Mouse (Mus musculus) urinary bladder, adult 18-20 months (tissue): Measurements from ENCODE around the gene Dpp6.
"Not testable (repeated sequence)": the region's sequence is repeated elsewhere in the genome, so short reads cannot be mapped to it uniquely, and the experiment has no call there.

Experiments used
- DNase-seq, 2 experiments: peaks; one replicate each; pipeline ENCODE4 v3.0.0; 2022; ENCODE audit warnings: low spot score in 2 of 2, mixed read lengths in 2 of 2

The Dpp6 gene

DNA sequence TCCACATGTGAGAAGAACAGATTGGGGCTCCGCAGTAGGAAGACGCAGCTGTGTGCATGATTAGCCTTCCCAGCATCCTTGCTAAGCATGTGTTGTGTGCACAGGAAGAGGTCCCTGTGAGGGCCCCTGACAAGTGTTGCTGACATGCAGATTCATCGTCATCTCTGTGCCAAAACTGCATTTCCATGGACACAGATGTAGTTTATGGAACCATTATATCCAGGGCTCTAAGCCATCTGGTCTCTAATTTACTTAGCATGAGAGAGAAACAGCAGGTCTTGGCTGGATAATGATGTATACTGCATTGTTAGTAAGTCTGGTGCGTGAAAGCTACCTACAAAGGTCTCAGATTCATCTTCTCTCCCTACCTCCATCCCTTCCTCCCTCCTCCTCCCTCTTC, 673.9 kb downstream of the Dpp6 start:
- DNase-seq: no peak

DNA sequence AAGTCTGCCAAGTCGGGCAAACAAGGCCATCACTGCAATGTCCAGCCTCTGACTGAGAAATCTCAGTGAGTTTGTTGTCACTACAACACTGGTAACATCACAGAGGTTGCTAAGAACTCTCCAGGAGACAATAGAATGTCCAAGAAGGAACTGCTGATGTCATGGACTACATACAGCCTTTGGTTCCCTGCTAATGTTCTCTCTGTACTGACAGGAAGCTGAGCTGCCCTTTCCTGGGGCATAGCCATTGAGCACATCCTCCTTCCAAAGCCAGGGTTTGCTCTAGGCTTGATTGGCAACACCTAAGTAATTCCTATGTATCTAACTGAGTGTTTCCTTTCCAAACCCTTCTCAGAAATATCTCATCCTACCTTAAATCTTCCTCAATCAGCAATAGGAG, 684.3 kb downstream of the Dpp6 start, which contains the start of gene Speer4b:
Gene Speer4b, minus strand, starts transcription at position 101 of the 400 bp plus-strand sequence.
- not testable (repeated sequence) for DNase-seq

DNA sequence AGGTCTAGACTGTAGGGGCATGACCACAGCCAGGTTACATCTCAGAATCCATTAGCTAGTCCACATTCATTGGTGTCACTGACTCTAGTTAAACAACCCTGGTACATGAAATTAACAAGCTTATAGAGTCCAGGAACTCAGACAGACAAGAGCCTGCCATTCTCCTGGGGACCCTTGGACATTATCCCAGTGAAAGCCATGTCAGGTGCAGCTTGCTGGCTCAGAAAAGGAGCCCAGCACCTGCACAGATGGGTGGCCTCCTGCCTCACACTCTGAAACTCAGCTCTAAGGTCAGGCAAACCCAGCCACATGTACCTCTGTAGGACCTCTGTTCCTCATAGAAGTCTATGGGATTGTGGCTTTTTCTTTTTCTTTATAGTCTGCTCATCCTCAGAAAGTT, 701.7 kb downstream of the Dpp6 start:
- no peak for DNase-seq

DNA sequence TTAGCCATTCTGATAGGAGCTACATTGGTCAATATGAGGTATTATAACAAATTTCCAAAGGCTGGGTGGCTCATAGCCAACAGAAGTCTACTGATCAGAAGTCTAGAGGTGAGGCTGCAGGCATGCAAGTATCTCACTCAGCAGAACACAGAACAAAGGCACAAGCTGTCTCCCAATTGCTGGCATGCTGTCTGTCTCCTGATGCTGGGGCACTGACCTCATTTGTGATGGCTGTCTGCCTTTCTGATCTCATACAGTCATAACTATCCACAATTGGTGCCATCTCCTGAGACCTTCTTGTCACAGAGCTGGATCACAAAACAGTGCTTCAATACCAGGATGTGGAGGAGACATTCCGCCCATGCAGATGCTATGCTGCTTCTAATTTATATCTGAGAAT, 709.9 kb downstream of the Dpp6 start:
- no peak for DNase-seq

DNA sequence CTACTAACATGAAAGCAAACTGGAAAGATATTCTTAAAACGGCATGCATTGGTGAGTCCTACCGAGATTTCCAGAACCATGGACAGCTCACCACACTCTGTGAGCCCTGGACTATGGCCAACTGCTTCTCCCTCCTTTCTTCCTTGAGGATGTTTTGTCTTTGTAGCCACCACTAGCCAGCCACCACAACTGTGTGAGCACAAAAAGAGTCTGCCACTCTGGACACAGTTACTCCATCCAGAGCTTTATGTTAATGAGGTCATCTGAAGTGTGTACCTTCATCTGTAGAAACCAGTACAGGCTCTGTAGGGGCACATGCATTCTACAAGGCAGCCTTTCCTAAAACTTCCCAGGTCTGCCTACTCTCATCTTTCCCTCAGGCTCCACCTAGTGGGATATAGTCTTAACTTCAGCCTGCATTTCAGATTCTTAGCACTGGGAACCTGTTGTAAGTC, 727.8 kb downstream of the Dpp6 start:
- peak in 1 of 2 experiments; percentile 1 for DNase-seq

DNA sequence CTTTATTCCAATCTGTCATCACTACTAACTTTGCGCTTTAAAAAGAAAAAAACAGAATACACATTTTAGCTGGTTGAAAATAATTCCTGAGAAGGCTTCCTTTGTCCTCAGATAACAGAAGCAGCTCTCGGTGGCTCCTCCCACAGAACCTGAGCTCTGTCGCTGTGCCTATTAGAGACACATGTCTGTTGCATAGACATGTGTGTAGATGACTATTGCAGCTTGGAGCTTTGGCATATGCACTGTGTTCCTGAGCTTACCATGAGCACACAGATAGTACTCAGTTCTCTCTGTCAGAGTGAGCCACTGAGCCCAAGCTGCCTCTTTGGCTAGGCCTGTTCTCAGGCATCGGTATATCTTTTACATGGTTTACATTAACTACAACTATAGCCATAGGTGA, 732.3 kb downstream of the Dpp6 start:
- no peak for DNase-seq

DNA sequence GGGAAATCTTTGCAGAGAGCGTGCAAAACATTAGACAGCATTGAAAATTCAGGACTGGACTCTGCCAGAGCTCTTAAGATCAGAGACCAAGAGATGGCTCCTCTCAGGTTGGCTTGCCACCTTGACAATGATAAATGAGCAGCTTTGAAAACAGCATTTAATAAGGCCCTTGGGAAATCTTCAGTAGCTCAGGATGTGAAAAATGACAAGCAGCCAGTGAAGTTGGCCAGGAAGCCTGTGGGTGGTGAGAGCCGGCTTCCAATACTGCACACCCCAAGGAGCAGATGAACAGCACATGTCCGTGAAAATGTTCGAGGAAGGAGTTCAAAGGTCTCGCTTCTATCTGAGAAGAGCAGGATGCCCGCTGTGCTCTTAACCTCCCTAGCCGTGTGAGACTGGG, 748.7 kb downstream of the Dpp6 start:
- DNase-seq: no peak

DNA sequence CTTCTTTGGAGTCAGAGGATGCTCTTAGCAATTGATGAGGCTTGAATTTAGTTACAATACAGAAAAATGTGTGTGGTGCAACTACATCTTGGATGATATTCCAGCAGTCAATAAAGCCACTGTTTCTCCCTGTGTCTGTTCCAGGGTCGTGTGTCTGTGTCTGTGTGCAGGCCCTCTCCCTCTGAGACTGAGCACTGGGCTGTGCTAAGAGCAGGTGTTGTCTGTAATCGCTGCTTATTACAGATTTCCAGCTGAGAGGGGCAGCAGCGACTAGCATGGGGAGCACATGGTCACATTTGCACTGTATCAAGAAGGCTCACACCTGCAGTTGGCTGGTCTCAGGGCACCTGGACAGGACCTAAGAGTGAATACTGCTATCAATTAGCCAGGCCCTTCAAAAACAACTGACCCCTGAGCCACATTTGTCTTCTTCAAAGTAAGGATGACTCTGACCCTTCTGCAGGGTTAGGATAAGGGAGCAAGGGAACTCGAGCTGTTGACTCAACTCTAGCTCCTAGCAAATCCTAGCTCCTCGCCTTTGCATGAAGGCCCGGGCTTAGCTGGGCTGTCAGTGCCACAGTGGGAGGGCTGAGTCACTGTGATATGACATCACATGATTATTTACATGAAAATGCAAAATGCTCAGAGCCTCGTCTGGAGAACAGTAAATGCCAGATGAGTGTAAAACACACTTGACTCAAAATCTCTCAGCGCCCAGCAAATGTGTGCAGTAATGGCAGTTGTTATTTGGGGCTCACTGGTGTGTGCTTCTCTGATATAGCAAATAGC, 771.2 kb downstream of the Dpp6 start:
- DNase-seq: no peak

DNA sequence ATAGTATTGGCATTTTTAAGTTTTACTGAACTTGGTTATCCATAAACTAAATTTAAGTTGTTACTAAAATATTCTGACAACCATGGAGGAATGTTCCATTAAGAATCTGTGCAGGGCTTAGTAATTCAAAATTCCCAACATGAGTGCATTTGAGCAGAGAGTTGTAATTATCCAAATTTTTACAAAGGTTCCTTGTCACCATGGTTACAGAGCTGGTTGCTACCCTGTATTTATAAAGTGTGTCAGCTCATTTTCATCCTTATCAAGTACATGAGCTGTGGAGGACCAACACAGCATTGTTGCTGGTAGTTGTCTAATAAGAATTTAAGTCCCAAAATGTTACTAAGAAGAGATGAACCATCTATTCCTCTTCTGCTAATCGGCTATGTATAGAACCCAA, 787.1 kb downstream of the Dpp6 start:
- DNase-seq: no peak

DNA sequence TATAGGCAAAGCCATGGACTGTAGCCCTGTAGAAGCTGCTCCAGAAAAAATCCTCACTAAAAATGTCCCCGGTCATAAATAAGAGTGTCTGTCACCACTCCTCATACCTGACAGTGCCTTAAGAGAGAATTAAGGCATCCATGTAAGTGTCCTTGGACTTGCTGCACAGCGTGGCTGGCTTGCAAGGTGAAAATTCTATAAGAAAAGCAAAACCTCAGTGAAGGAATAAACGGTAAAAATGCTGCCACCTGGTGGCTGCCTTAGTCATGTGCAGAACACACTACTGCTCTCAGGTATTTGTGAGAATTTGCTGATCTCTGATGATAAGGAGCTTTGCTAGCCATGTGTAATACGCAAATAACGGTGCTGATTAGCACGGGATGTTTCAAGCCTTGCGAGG, 798.8 kb downstream of the Dpp6 start:
- peak in 1 of 2 experiments; percentile 14 for DNase-seq

DNA sequence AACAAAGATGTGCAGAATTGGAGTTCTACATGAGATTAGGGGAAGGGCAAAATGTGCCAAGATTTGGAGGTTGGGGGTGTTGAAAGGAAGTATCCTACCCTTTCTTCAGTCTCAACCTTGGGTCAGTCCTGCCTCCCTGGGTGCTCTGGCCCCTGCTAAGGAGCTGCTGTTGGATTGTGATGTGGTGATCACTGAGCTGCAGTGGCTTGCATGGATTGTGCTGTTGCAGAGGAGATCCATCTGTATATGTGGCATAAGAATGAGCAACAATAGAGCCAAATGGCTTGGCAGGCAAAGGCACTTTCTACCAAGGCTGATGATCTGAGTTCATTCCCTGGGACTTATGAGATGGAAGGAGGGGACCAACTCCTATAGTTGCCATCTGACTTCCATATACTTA, 804.8 kb downstream of the Dpp6 start:
- no peak for DNase-seq

DNA sequence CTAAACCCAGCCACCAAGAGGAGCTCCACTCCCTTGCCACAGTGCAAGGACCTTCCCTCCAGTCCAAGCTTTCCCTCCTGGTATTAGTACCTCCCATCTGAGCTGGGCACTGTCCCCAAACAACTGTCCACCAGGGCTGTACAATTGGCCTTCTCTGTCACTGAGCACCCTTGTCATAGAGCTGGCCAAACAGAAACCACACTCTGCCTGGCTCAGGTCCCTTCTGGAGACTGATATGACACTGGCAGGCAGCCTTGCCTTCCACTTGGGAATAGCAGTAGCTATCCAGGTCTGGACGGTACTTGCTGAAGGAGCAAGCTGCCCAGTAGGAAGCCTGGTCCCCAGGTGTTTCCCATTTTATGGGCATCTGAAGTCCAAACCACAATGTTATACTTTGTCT, 806.9 kb downstream of the Dpp6 start:
- no peak for DNase-seq

DNA sequence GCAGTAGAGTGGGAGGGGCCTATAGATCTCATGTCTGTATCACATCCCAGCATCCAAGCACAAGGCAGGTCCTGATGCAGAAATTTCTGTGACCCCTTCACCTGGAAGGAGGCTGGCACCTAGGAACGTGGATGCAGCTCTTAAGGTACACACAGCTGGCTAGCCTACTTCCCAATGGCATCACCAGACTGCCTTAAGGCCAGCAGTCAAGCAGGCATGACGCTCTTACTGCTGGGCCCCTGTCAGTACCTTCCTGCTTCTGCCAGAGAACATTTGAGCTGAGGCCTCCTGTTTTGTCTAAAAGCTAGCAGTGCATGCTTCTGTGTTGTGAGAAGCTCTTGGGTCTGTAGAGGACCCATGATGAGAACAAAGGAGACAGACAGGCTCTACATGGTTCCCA, 815.1 kb downstream of the Dpp6 start:
- no peak for DNase-seq

DNA sequence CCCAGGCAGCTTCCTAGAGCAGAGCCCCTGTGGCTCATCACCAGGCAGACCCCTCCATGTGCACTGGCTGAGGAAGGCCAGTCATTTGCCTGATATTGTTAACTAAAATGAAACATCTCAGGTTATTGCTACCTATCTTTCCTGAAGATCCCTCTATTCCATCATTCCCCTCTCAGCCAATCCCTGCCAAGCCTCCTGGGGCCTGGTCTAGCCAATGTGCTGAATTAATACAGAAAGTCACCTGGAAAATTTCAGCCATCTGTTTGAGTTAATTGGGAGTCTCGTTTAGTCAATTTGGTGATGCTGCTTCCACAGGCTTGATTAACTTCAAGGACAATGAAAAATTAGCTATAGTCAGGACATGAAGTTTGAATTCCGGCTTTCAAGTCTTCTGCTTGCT, 818.9 kb downstream of the Dpp6 start:
- no peak for DNase-seq

DNA sequence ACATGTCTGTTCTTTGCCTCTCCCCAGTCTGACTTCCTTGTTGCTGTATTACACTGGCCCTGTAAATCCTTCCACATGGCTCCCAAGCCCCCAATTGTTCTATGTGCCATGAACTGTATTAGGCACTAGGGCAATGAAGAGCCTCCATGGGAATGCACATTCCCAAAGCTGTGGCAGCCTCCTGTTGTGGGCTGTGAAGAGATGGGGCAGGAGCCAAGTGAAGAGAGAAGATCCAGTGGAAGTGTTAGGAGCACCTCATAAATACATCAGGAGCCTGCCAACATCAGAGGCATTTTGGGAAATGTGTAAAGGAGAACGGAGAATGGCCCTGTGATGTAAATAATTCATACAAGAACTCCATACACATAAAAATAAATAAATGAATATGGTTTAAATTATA, 824.9 kb downstream of the Dpp6 start:
- DNase-seq: no peak

DNA sequence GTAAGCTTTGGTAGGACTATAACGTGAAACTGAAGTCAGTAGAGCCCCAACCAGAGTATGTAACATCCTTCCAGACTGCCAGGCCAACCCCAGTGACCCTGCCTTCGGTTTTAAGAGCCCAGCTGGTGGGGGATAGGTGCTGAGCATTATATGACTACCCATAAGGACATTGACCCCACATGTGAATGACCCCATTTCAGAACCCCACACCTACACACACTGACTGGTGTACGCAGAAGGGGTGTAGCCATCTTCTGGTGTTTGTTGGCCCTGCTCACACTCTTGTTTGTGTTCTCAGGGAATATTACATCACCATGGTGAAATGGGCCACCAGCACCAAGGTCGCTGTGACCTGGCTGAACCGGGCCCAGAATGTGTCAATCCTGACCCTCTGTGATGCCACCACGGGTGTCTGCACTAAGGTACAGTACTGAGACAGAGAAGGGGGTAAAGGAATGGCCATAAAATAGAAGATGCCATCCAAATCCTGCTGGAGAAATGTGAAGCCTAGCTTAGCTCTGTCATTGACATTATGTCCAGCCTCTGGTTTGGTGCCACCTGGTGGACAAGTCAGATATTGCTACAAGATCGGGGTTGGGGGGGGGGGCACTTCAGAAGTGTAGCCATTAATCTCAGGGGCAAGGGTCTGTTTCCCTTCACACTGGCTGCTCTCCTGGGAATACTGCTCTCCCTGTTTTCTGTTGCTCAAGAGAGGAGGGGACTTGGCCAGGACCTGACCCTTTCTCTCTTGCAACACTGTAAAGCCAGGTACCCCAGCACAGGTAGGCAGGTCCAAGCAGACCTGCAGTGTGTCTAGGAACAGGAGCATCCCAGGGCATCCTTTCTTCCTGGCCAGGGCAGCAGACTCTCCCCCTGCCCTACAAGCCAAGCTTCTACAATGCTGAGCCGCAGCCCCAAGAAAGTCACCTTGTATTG, 835.1 kb downstream of the Dpp6 start:
- DNase-seq: no peak

DNA sequence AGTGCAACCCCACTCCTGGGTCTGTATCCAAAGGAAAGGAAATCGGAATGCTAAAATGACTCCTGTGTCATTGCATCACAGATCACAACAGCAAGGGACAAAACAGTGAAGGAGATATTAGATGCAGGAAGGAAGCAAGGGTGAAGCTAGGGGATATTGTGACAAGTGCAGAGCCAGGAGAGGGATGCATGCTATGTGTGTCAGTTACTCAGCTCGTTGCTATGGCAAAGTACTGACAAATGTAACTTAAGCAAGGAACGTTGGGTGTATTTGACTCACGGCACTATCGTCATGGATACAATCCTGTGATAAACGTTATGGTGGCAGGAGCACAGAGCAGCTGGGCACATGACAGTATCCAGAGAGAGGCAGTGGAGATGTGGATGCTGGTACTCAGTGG, 839.1 kb downstream of the Dpp6 start:
- DNase-seq: no peak

DNA sequence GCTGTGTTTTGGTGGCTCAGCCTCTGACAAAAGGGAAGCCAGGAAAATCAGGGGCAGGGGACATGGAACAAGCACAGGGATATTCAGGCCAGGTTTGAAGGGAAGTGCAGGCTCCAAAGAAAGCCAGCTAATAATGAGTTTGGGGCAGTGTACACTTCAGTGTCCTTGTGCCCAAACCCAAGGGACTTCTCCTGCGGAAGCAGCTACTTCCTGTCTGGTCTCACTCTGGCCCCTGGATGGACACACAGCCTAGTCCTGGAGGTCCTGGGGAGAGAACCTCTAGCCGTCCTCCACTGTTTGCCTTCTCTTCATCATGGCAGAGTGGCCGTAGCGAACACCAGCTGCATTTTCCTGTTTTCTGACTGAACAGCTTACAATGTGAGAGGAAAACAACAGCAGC, 840.7 kb downstream of the Dpp6 start:
- DNase-seq: no peak

DNA sequence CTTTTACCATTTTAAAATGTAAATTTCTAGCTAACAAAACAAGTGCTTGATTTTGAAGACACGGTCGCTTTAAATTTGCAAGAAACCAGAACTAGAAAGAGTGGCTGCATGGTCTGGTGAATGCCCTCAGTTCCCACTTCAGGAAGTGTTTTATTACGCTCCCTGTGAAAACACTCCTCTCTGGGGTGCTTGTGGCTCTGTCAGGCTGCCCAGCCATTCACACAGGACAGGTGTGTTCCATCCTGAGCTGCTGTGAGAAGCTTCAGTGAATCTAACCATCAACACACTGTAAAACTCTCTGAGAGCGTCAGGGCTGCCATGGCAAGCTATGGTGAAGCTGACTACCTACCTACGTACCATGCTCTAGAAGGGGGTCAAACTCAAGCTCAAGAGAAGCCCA, 841.2 kb downstream of the Dpp6 start:
- no peak for DNase-seq

DNA sequence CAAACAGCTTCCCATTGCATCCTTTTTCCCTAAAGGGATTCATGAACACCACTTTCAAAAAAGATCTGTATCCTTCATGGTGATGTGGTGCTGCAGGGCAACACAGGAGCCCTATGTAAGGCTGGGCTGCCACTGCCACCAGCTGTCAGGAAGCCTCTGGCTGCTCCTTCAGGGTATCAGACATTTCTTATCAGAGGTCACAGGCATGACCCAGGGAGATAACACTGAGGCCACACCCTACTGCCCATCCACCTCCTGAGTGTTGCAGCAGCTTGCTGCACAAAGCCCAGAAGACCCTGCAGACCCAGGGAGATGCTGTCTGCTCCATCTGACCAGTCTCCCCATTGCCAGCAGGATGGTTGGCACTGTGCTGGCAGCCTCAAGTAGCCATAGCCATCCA, 841.6 kb downstream of the Dpp6 start:
- DNase-seq: no peak

DNA sequence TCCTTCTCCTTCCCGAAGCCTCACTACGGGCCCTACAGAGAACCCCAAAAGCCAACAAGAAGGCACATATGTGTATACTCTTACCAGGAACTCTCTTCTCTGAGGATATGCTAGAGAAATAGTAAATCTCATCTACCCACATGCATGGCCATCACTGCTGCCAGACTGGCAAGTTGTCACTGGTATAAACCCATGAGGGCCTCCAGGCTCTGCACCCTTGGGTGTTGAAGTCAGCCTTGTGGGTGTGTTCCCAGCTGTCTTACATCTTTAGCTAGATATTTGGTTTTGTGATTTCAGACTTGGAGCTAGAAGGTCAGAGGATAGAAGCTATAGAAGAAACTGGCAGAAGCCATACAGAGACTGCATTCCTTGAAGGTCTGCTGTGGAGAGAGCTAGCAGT, 842.0 kb downstream of the Dpp6 start:
- no peak for DNase-seq

DNA sequence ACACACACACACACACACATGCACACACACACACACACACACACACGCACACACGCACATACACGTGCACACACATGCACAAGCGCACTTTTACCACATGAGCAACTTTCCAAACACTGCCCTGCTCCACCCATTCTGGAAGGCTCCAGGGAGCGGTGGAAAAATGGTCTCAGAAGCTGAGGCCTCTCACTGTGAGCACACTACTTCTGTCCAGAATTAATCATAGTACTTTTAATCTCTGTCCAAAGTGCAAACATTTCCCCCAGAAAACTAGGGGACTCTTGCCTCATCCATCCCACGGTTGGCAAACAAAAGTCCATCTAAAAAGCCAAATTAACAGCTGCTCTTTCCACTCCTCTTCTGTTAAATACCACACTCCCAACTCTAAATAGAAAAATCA, 842.8 kb downstream of the Dpp6 start:
- DNase-seq: no peak

DNA sequence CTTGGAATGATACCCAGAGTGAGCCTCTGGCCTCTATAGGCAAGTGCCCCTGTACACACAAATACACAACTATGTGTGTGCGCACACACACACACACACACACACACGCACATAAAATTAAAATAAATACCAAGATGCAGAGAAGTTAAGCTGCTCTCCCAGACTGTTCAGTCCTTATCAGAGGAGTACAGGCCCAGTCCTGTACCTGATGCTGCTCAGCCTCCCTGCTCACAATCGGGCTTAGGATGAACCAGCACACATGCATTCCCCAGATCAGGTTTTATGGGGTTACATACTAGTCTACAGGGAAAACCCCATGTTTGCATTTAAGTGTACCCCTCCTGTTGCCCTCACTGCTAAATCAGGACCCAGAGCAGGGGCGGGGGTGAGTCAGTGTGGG, 847.1 kb downstream of the Dpp6 start:
- DNase-seq: no peak
